Mouse (Mus musculus) cerebellum, postnatal 4 days (tissue): ENCODE results near the gene Olfr1168.
"Not testable (repeated sequence)": the region's sequence is repeated elsewhere in the genome, so short reads cannot be mapped to it uniquely, and the experiment has no call there.

Experiments
- DNase-seq, 2 experiments: peaks; one replicate each; pipeline ENCODE4 v3.0.0; 2022; ENCODE audit warnings: low spot score in 2 of 2, mixed read lengths in 1 of 2

Olfr1168 gene

GRCm38 (mm10) chr2:88181580-88181979 lies at the start of gene Olfr1168:
Gene Olfr1168, plus strand, starts transcription at chr2:88181880.
- DNase-seq, result no peak

DNA sequence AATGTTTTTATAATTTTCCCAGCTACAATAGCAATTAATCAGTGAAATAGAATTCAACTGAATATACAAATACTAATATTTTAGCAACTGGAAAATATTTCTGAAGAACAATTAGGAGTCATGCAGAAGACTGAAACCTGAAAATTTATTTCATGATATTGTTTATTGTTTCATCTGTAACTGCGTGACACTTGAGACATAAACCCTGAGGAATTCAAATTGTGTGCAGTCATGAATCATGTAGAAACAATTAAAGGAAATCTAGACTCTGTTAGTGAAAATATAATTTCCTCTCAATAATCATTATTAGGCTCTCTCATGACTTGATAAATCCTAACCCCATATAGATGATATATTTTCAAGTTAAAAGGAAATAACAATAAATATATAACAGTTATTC lies 26.6 kb upstream of the Olfr1168 start, which contains the start of gene Olfr1167:
Gene Olfr1167, minus strand, starts transcription at position 101 of the 400 bp plus-strand sequence.
- not testable (repeated sequence) for DNase-seq

DNA sequence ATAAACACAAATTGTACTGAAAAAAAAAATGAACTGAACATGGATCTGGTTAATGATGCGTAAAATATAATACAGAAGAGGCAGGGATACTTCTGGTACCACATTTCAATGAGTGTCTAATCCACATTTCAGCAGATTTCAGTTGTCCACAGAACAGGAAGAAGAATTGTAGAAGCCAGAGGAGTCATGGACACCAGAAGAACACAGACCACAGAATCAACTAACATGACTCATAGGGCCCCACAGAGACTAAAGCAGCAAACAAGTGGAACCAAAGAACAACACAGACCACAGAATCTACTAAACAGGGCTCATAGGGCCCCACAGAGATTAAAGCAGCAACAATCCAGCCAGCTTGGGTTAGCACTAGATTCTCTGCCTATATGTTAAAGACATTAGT lies 39.1 kb downstream of the Olfr1168 start:
- DNase-seq, result no peak

DNA sequence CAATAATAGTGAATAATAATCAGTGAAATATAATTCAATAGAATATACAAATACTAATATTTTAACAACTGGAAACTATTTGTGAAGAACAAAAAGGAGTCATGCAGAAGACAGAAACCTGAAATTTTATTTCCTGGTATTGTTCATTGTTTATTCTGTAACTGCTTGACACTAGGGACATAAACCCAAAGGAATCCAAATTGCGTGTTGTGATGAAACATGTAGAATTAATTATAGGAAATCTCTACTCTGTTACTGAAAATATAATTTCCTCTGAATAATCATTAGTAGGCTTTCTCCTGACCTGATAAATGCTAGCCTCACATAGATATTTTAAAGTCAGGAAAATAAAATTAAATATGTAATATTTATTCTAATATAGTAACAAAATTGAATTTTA lies 46.6 kb downstream of the Olfr1168 start, which contains the start of gene Olfr1170:
Gene Olfr1170, minus strand, starts transcription at position 101 of the 400 bp plus-strand sequence.
- DNase-seq, result no peak
